Mouse (Mus musculus) MEL (cell line): Measurements from ENCODE around the gene Nxnl1. TPM values are rescaled to one million over a fixed set of nuclear protein-coding genes. Genes with fewer than 3 reads are reported as not detected.

Experiments used
- DNase-seq: peaks from one replicate; pipeline ENCODE4 v3.0.0; 2011; ENCODE audit warnings: low read depth, low spot score
- H3K27ac ChIP-seq: 2 replicates; pipeline ENCODE4 v1.5.1; 2012; ENCODE audit warnings: low read depth, mild to moderate bottlenecking, control low read depth, low read length, moderate library complexity; ENCODE audit not compliant: control insufficient read depth
- H3K27me3 ChIP-seq, 2 experiments: fragments of 150-350 bp in 1 of 2; sonication (generic) in 1 of 2; 2 replicates each; pipeline ENCODE4 v1.6.1; 2012; ENCODE audit warnings: low read length in 2 of 2, mild to moderate bottlenecking in 2 of 2, improper control_type of control experiment in 1 of 2, moderate library complexity in 1 of 2; ENCODE audit not compliant: insufficient read depth in 2 of 2, control insufficient read depth in 1 of 2
- H3K36me3 ChIP-seq, 2 experiments: 2 replicates each; pipeline ENCODE4 v1.6.1; 2012 to 2014; ENCODE audit warnings: low read length in 2 of 2, improper control_type of control experiment in 1 of 2, inconsistent platforms in 1 of 2, mild to moderate bottlenecking in 1 of 2; ENCODE audit not compliant: insufficient read depth in 2 of 2, control insufficient read depth in 1 of 2
- H3K4me1 ChIP-seq, 2 experiments: fragments of 150-350 bp in 1 of 2; sonication (generic) in 1 of 2; 2 replicates each; pipeline ENCODE4 v1.6.1; 2012; ENCODE audit warnings: low read length in 2 of 2, improper control_type of control experiment in 1 of 2, mild to moderate bottlenecking in 1 of 2; ENCODE audit not compliant: insufficient read depth in 2 of 2, control insufficient read depth in 1 of 2
- H3K4me3 ChIP-seq, 2 experiments: fragments of 150-350 bp in 1 of 2; sonication (generic) in 1 of 2; 2 replicates each; pipeline ENCODE4 v1.5.1; 2012; ENCODE audit warnings: low read depth in 2 of 2, low read length in 2 of 2, mild to moderate bottlenecking in 2 of 2, moderate library complexity in 2 of 2, control low read depth in 1 of 2, improper control_type of control experiment in 1 of 2; ENCODE audit not compliant: control insufficient read depth in 1 of 2, insufficient read depth in 1 of 2
- H3K79me2 ChIP-seq: 2 replicates; pipeline ENCODE4 v1.6.1; 2012; ENCODE audit warnings: mild to moderate bottlenecking, low read length, moderate library complexity; ENCODE audit not compliant: control insufficient read depth, poor library complexity, insufficient read depth
- H3K9ac ChIP-seq: 2 replicates; pipeline ENCODE4 v1.6.1; 2012; ENCODE audit warnings: low read depth, mild to moderate bottlenecking, control low read depth, low read length, moderate library complexity; ENCODE audit not compliant: control insufficient read depth, poor library complexity, severe bottlenecking
- H3K9me3 ChIP-seq: fragments of 150-350 bp; sonication (generic); replicated peaks from 2 replicates; pipeline ENCODE4 v1.6.1; 2012; ENCODE audit warnings: mild to moderate bottlenecking, low read length, improper control_type of control experiment, moderate library complexity; ENCODE audit not compliant: insufficient read depth
- BHLHE40 ChIP-seq: IDR thresholded peaks from 2 replicates; pipeline ENCODE4 v1.6.1; 2012; ENCODE audit warnings: low read depth, mild to moderate bottlenecking, inconsistent platforms, low read length, improper control_type of control experiment, borderline replicate concordance
- CHD1 ChIP-seq: IDR thresholded peaks from 2 replicates; pipeline ENCODE4 v1.6.1; 2012; ENCODE audit warnings: low read depth, mild to moderate bottlenecking, inconsistent platforms, low read length, improper control_type of control experiment
- CHD2 ChIP-seq: IDR thresholded peaks from 2 replicates; pipeline ENCODE4 v1.6.1; 2011; ENCODE audit warnings: low read length, improper control_type of control experiment
- CTCF ChIP-seq, 3 experiments: IDR thresholded peaks in 2 of 3; conservative IDR thresholded peaks in 1 of 3; 2 replicates each; pipeline ENCODE4 v1.5.1; 2011 to 2012; ENCODE audit warnings: low read length in 3 of 3, low read depth in 2 of 3, mild to moderate bottlenecking in 2 of 3, improper control_type of control experiment in 1 of 3, inconsistent platforms in 1 of 3, mixed read lengths in 1 of 3, moderate library complexity in 1 of 3; ENCODE audit not compliant: control insufficient read depth in 1 of 3, insufficient read depth in 1 of 3, poor library complexity in 1 of 3, severe bottlenecking in 1 of 3
- ETS1 ChIP-seq: IDR thresholded peaks from 2 replicates; pipeline ENCODE4 v1.6.1; 2012; ENCODE audit warnings: low read depth, mild to moderate bottlenecking, inconsistent platforms, low read length, improper control_type of control experiment, moderate library complexity
- GATA1 ChIP-seq: IDR thresholded peaks from 2 replicates; pipeline ENCODE4 v1.6.1; 2011; ENCODE audit warnings: low read depth, low read length, improper control_type of control experiment
- HCFC1 ChIP-seq: IDR thresholded peaks from 2 replicates; pipeline ENCODE4 v1.6.1; 2012; ENCODE audit warnings: low read depth, mild to moderate bottlenecking, inconsistent platforms, low read length, improper control_type of control experiment, moderate library complexity
- JUND ChIP-seq: IDR thresholded peaks from 2 replicates; pipeline ENCODE4 v1.6.1; 2011; ENCODE audit warnings: low read depth, mild to moderate bottlenecking, improper control_type of control experiment, low read length
- MAZ ChIP-seq: IDR thresholded peaks from 2 replicates; pipeline ENCODE4 v1.6.1; 2012; ENCODE audit warnings: low read depth, mild to moderate bottlenecking, inconsistent platforms, low read length, improper control_type of control experiment
- MXI1 ChIP-seq: IDR thresholded peaks from 2 replicates; pipeline ENCODE4 v1.6.1; 2011; ENCODE audit warnings: mild to moderate bottlenecking, low read depth, low read length, improper control_type of control experiment
- MYB ChIP-seq: IDR thresholded peaks from 2 replicates; pipeline ENCODE4 v1.6.1; 2011; ENCODE audit warnings: mild to moderate bottlenecking, low read depth, low read length, improper control_type of control experiment
- MYC ChIP-seq: IDR thresholded peaks from 2 replicates; pipeline ENCODE4 v1.6.1; 2011; ENCODE audit warnings: low read depth, mild to moderate bottlenecking, low read length, improper control_type of control experiment, moderate library complexity
- NELFE ChIP-seq: IDR thresholded peaks from 2 replicates; pipeline ENCODE4 v1.6.1; 2011; ENCODE audit warnings: low read depth, low read length, improper control_type of control experiment
- NRF1 ChIP-seq: IDR thresholded peaks from 2 replicates; pipeline ENCODE4 v1.6.1; 2014; ENCODE audit warnings: low read depth, mild to moderate bottlenecking, inconsistent platforms, low read length, improper control_type of control experiment, moderate library complexity; ENCODE audit not compliant: poor library complexity, insufficient read depth, severe bottlenecking
- POLR2AphosphoS2 ChIP-seq: IDR thresholded peaks from 2 replicates; pipeline ENCODE4 v1.6.1; 2011; ENCODE audit warnings: low read length, improper control_type of control experiment
- POLR2AphosphoS5 ChIP-seq: IDR thresholded peaks from 2 replicates; pipeline ENCODE4 v1.6.1; 2012; ENCODE audit warnings: low read depth, borderline replicate concordance, mild to moderate bottlenecking, inconsistent platforms, low read length, moderate library complexity, mixed read lengths
- RCOR1 ChIP-seq: IDR thresholded peaks from 2 replicates; pipeline ENCODE4 v1.6.1; 2012; ENCODE audit warnings: low read depth, mild to moderate bottlenecking, inconsistent platforms, low read length, improper control_type of control experiment
- SMC3 ChIP-seq: IDR thresholded peaks from 2 replicates; pipeline ENCODE4 v1.6.1; 2011; ENCODE audit warnings: low read depth, low read length, improper control_type of control experiment
- UBTF ChIP-seq: IDR thresholded peaks from 2 replicates; pipeline ENCODE4 v1.6.1; 2012; ENCODE audit warnings: low read depth, mild to moderate bottlenecking, inconsistent platforms, low read length, improper control_type of control experiment, moderate library complexity, borderline replicate concordance; ENCODE audit not compliant: insufficient read depth
- USF1 ChIP-seq: IDR thresholded peaks from 2 replicates; pipeline ENCODE4 v1.6.1; 2014; ENCODE audit warnings: low read depth, mild to moderate bottlenecking, inconsistent platforms, low read length, improper control_type of control experiment, moderate library complexity
- USF2 ChIP-seq, 2 experiments: IDR thresholded peaks; 2 replicates each; pipeline ENCODE4 v1.6.1; 2011 to 2012; ENCODE audit warnings: improper control_type of control experiment in 2 of 2, low read length in 2 of 2, borderline replicate concordance in 1 of 2, inconsistent platforms in 1 of 2, low read depth in 1 of 2, mild to moderate bottlenecking in 1 of 2; ENCODE audit not compliant: insufficient read depth in 1 of 2
- ZC3H11A ChIP-seq: IDR thresholded peaks from 2 replicates; pipeline ENCODE4 v1.6.1; 2012; ENCODE audit warnings: low read depth, mild to moderate bottlenecking, inconsistent platforms, low read length, improper control_type of control experiment
- ZMIZ1 ChIP-seq: IDR thresholded peaks from 2 replicates; pipeline ENCODE4 v1.6.1; 2012; ENCODE audit warnings: low read depth, mild to moderate bottlenecking, inconsistent platforms, low read length, improper control_type of control experiment, moderate library complexity
- polyA plus RNA-seq, 2 experiments: library from polyadenylated mRNA; stranded (reverse) in 1 of 2; unstranded in 1 of 2; fragments of >175 nt in 1 of 2; fragments of >200 nt in 1 of 2; gene quantifications; 2 replicates each; pipeline versions ENCODE4 v1.2.1 to v1.2.4; 2012; ENCODE audit warnings: low replicate concordance in 2 of 2, low read depth in 1 of 2; ENCODE audit not compliant: insufficient read length in 2 of 2, insufficient read depth in 1 of 2, missing spikeins in 1 of 2
- total RNA-seq: library from RNA; depleted of rRNA; stranded (reverse); fragments of 300-350 nt; gene quantifications from 2 replicates; pipeline ENCODE4 v1.2.3, GENCODE M21; 2012

Gene Nxnl1
- total and polyA plus RNA-seq, 3 experiments = 0.04 to 1.2 TPM; not detected in 1

DNA sequence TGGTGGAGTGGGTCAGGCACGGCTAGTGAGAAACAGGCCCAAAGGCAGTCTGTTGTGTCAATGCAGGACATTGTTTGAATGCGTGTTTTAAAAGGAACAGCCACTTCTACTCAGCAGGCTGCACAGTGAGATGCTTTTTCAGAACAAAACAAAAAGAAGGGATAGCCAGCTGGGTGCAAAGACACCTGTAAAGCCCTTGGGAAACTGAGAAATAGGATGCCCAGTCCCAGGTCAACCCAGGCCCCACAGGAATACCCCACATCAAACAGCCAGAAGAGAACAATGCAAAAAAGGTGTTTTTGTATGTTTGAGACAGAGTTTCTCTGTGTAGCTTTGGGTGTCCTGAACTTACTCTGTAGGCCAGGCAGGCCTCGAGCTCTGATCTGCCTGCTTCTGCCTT is 22.4 kb upstream of the Nxnl1 start:
- H3K27ac ChIP-seq = no peak overlapping the region
- DNase-seq = no peak
- H3K4me1 ChIP-seq = peaks cover 2 to 13% of the 10 kb centered on the region in 2 experiments; a peak in 3 of 4 replicates
- peaks cover 20% of the 10 kb centered on the region for H3K79me2 ChIP-seq
- H3K9ac ChIP-seq = no peak overlapping the region
- TF ChIP-seq POLR2AphosphoS5 (no peak), BHLHE40 (no peak), MYC (no peak), UBTF (no peak), POLR2AphosphoS2 (no peak), GATA1 (no peak), ZC3H11A (no peak), JUND (no peak), USF1 (no peak), NELFE (no peak), HCFC1 (no peak)
- H3K9me3 ChIP-seq = no peaks in the 10 kb centered on the region
- H3K27me3 ChIP-seq = no peaks in the 10 kb centered on the region
- peaks cover 0 to 7% of the 10 kb centered on the region in 2 experiments; a peak in 3 of 4 replicates for H3K36me3 ChIP-seq
- H3K4me3 ChIP-seq = no peak overlapping the region

GRCm38 (mm10) chr8:71586891-71587290 is 20.5 kb upstream of the Nxnl1 start:
- Histone ChIP-seq H3K4me1 (0 out of 4 replicates have a peak, but pooled peaks cover 0 to 5% of the 10 kb centered on the region in 2 experiments), H3K9ac (no peak overlapping the region), H3K79me2 (peaks cover 4% of the 10 kb centered on the region), H3K4me3 (no peak overlapping the region), H3K27me3 (no peaks in the 10 kb centered on the region), H3K27ac (no peak overlapping the region), H3K9me3 (no peaks in the 10 kb centered on the region), H3K36me3 (no peaks in the 10 kb centered on the region)
- peak; percentile 38 for DNase-seq
- TF ChIP-seq CTCF (IDR thresholded peaks at IDR 0.05 in 2 of 3, conservative IDR thresholded peaks at IDR 0.05 in 1 of 3; ENCODE audit: control insufficient read depth in 1 of 3, insufficient read depth in 1 of 3, low read depth in 2 of 3, low read length in 3 of 3, poor library complexity in 1 of 3, severe bottlenecking in 1 of 3) (peak; percentile 52 to 69 (median 54)), CHD1 (no peak), SMC3 (peak; percentile 33; the same call in 1 of the 2 replicates), BHLHE40 (no peak)

GRCm38 (mm10) chr8:71580201-71580600 is 13.8 kb upstream of the Nxnl1 start:
- Histone ChIP-seq H3K36me3 (no peaks in the 10 kb centered on the region), H3K9ac (no peak overlapping the region), H3K9me3 (no peaks in the 10 kb centered on the region)
- no peak for DNase-seq
- no peak for TF ChIP-seq USF2 (IDR thresholded peaks at IDR 0.05; ENCODE audit: borderline replicate concordance in 1 of 2, insufficient read depth in 1 of 2, low read depth in 1 of 2, low read length in 2 of 2)
- TF ChIP-seq NELFE = no peak
- TF ChIP-seq MYC = no peak
- no peak for TF ChIP-seq CHD2
- TF ChIP-seq MYB = no peak
- TF ChIP-seq ETS1 = no peak
- no peak for TF ChIP-seq RCOR1
- no peak for TF ChIP-seq MXI1
- TF ChIP-seq ZMIZ1 = no peak
- no peak for TF ChIP-seq NRF1
- TF ChIP-seq MAZ = no peak
- TF ChIP-seq, all 39 proteins: peak for 0
- Histone ChIP-seq H3K27me3 (no peaks in the 10 kb centered on the region), H3K4me3 (no peak overlapping the region), H3K27ac (no peak overlapping the region), H3K4me1 (0 out of 4 replicates have a peak, but pooled peaks cover 0 to 4% of the 10 kb centered on the region in 2 experiments), H3K79me2 (no peaks in the 10 kb centered on the region)
